Mouse (Mus musculus) embryonic facial prominence, embryonic 12.5 days (tissue): ENCODE data around the gene Cd300ld4. TPM values are rescaled to one million over a fixed set of nuclear protein-coding genes. Genes with fewer than 3 reads are reported as not detected.

ENCODE experiments used
- polyA plus RNA-seq: library from polyadenylated mRNA; unstranded; fragments of >200 nt; fragmentation: Nextera tagmentation; extraction: Ambion mirVana; gene quantifications from 2 replicates; pipeline ENCODE4 v1.2.1, GENCODE M21; 2016

The Cd300ld4 gene
- polyA plus RNA-seq, 1 experiment from 2014 or later, result not detected

Other genes with a start within 250 kb of the Cd300ld4 start
- 7.6 and 8.7 TPM in 2 replicates for gene Btbd17, start 231.1 kb downstream of the Cd300ld4 start, polyA plus RNA-seq
- gene Gpr142, start 228.1 kb downstream of the Cd300ld4 start, polyA plus RNA-seq, result not detected in 2 replicates
- 55.7 and 56.3 TPM in 2 replicates for gene Gprc5c, start 175.9 kb downstream of the Cd300ld4 start, polyA plus RNA-seq
- gene Cd300a, start 137.0 kb downstream of the Cd300ld4 start, polyA plus RNA-seq, result 0.87 and 1.5 TPM in 2 replicates
- 0.36 TPM in 1 of 2 replicates, not detected in the other for gene Cd300lb, start 92.6 kb downstream of the Cd300ld4 start, polyA plus RNA-seq
- gene Cd300c, start 57.9 kb downstream of the Cd300ld4 start, polyA plus RNA-seq, result not detected in 2 replicates
- not detected in 2 replicates for gene Cd300ld, start 37.1 kb downstream of the Cd300ld4 start, polyA plus RNA-seq
- gene Cd300c2, start 25.1 kb downstream of the Cd300ld4 start, polyA plus RNA-seq, result 0.95 and 0.97 TPM in 2 replicates
- not detected in 2 replicates for gene Cd300ld2, start 10.8 kb downstream of the Cd300ld4 start, polyA plus RNA-seq
- not detected in 2 replicates for gene Cd300ld5, start 10.8 kb upstream of the Cd300ld4 start, polyA plus RNA-seq
- gene Cd300ld3, start 21.4 kb upstream of the Cd300ld4 start, polyA plus RNA-seq, result not detected in 2 replicates
- 0.10 TPM in 1 of 2 replicates, not detected in the other for gene Cd300e, start 35.2 kb upstream of the Cd300ld4 start, polyA plus RNA-seq
- 1.9 and 2.1 TPM in 2 replicates for gene Rab37, start 64.4 kb upstream of the Cd300ld4 start, polyA plus RNA-seq
- 0.28 TPM in 1 of 2 replicates, not detected in the other for gene Cd300lf, start 107.0 kb upstream of the Cd300ld4 start, polyA plus RNA-seq
- 34.6 and 35.4 TPM in 2 replicates for gene Slc9a3r1, start 136.3 kb upstream of the Cd300ld4 start, polyA plus RNA-seq
- gene Tmem104, start 160.5 kb upstream of the Cd300ld4 start, polyA plus RNA-seq, result 10.1 and 13.4 TPM in 2 replicates
- gene Nat9, start 160.8 kb upstream of the Cd300ld4 start, polyA plus RNA-seq, result 21.8 and 23.7 TPM in 2 replicates
- gene Grin2c, start 240.2 kb upstream of the Cd300ld4 start, polyA plus RNA-seq, result 0.06 TPM in 1 of 2 replicates, not detected in the other